Mouse (Mus musculus) gastrocnemius, adult 2 months (tissue): ENCODE data around the gene Tctex1d1. TPM values are rescaled to one million over a fixed set of nuclear protein-coding genes. Genes with fewer than 3 reads are reported as not detected.
A peak's percentile ranks its signal among the peaks of the same experiment; 100 is the strongest.

Experiments used
- DNase-seq: peaks from one replicate; pipeline ENCODE4 v3.0.0; 2022
- H3K27ac ChIP-seq: fragments of 200-600 bp; 2 replicates; pipeline ENCODE4 v1.8.1; 2022; ENCODE audit warnings: mild to moderate bottlenecking
- H3K4me3 ChIP-seq: fragments of 200-600 bp; 2 replicates; pipeline ENCODE4 v1.8.1; 2022; ENCODE audit warnings: mild to moderate bottlenecking, moderate library complexity
- CTCF ChIP-seq: fragments of 200-600 bp; IDR thresholded peaks from 2 replicates; pipeline ENCODE4 v1.8.1; 2022; ENCODE audit warnings: antibody characterized with exemption, mild to moderate bottlenecking, moderate library complexity
- intact Hi-C: fragments of 180-260 bp; cut with DNase I; formaldehyde crosslinking; loops from one replicate; pipeline ENCODE4 v1.15.1; 2025
- long read RNA-seq, 2 experiments: library from polyadenylated mRNA; stranded (forward); transcript quantifications; one replicate each; pipeline ENCODE4 v2.0.0; 2021
- total RNA-seq, 2 experiments: library from RNA; stranded (reverse); gene quantifications; 2 replicates each; pipeline ENCODE4 v1.2.3; 2021

Gene Tctex1d1
- not detected for total RNA-seq
- long read RNA-seq, experiment 1 = 0 reads
- long read RNA-seq, experiment 2 = 0 reads

GRCm38 (mm10) chr4:102978440-102978839 is at the start of gene Tctex1d1:
TSS of gene Tctex1d1 (plus strand) at chr4:102978606.
- no peak for TF ChIP-seq CTCF
- Histone ChIP-seq H3K27ac (no peak within 1 kb of the TSS), H3K4me3 (peak within 1 kb of the TSS; percentile 49)
- intact Hi-C loops = no loop called here
- peak; percentile 40 for DNase-seq

GRCm38 (mm10) chr4:102929491-102929890 is 48.9 kb upstream of the Tctex1d1 start:
- no peak overlapping the region for H3K27ac ChIP-seq
- DNase-seq = no peak
- TF ChIP-seq CTCF = no peak
- intact Hi-C loops = no loop called here
- no peak overlapping the region for H3K4me3 ChIP-seq

GRCm38 (mm10) chr4:102930679-102931078 is 47.7 kb upstream of the Tctex1d1 start:
- DNase-seq = no peak
- no peak overlapping the region for H3K4me3 ChIP-seq
- no peak for TF ChIP-seq CTCF
- intact Hi-C loops = no loop called here
- no peak overlapping the region for H3K27ac ChIP-seq

- intact Hi-C loops = no loop called here
- Histone ChIP-seq H3K4me3 (no peak overlapping the region), H3K27ac (no peak overlapping the region)
- TF ChIP-seq CTCF = no peak
- DNase-seq = no peak
Measured at GRCm38 (mm10) chr4:102940266-102940665, 38.1 kb upstream of the Tctex1d1 start.

- TF ChIP-seq CTCF = no peak
- H3K27ac ChIP-seq = no peak overlapping the region
- intact Hi-C loops = no loop called here
- no peak overlapping the region for H3K4me3 ChIP-seq
- DNase-seq = no peak
Measured at GRCm38 (mm10) chr4:102940738-102941137, 37.7 kb upstream of the Tctex1d1 start.

- intact Hi-C loops = no loop called here
- DNase-seq = no peak
- Histone ChIP-seq H3K27ac (no peak overlapping the region), H3K4me3 (no peak overlapping the region)
- no peak for TF ChIP-seq CTCF
Measured at GRCm38 (mm10) chr4:102944325-102944724, 34.1 kb upstream of the Tctex1d1 start.

GRCm38 (mm10) chr4:102952476-102952875 is 25.9 kb upstream of the Tctex1d1 start:
- TF ChIP-seq CTCF = no peak
- intact Hi-C loops = no loop called here
- DNase-seq = no peak
- no peak overlapping the region for H3K4me3 ChIP-seq
- H3K27ac ChIP-seq = no peak overlapping the region

- DNase-seq = no peak
- TF ChIP-seq CTCF = no peak
- intact Hi-C loops = no loop called here
- Histone ChIP-seq H3K27ac (no peak overlapping the region), H3K4me3 (no peak overlapping the region)
Measured at GRCm38 (mm10) chr4:102955294-102955956, 23.0 kb upstream of the Tctex1d1 start.

- no peak for DNase-seq
- intact Hi-C loops = no loop called here
- H3K27ac ChIP-seq = no peak overlapping the region
- H3K4me3 ChIP-seq = no peak overlapping the region
- no peak for TF ChIP-seq CTCF
Measured at GRCm38 (mm10) chr4:102959409-102959808, 19.0 kb upstream of the Tctex1d1 start.

- intact Hi-C loops = no loop called here
- DNase-seq = no peak
- no peak overlapping the region for H3K27ac ChIP-seq
- TF ChIP-seq CTCF = no peak
- H3K4me3 ChIP-seq = no peak overlapping the region
Measured at GRCm38 (mm10) chr4:102964174-102964573, 14.2 kb upstream of the Tctex1d1 start.

- intact Hi-C loops = no loop called here
- TF ChIP-seq CTCF = no peak
- H3K4me3 ChIP-seq = no peak overlapping the region
- H3K27ac ChIP-seq = no peak overlapping the region
- no peak for DNase-seq
Measured at GRCm38 (mm10) chr4:102967811-102968210, 10.6 kb upstream of the Tctex1d1 start.

GRCm38 (mm10) chr4:102969599-102969998 is 8.8 kb upstream of the Tctex1d1 start:
- no peak for TF ChIP-seq CTCF
- intact Hi-C loops = no loop called here
- H3K27ac ChIP-seq = no peak overlapping the region
- H3K4me3 ChIP-seq = no peak overlapping the region
- no peak for DNase-seq

GRCm38 (mm10) chr4:102971159-102971558 is 7.2 kb upstream of the Tctex1d1 start:
- no peak for DNase-seq
- TF ChIP-seq CTCF = no peak
- no peak overlapping the region for H3K4me3 ChIP-seq
- intact Hi-C loops = no loop called here
- no peak overlapping the region for H3K27ac ChIP-seq

- intact Hi-C loops = no loop called here
- no peak for TF ChIP-seq CTCF
- H3K4me3 ChIP-seq = no peak overlapping the region
- no peak overlapping the region for H3K27ac ChIP-seq
- no peak for DNase-seq
Measured at GRCm38 (mm10) chr4:102972071-102972470, 6.3 kb upstream of the Tctex1d1 start.
